Mouse (Mus musculus): ENCODE results near the gene Trim38. TPM values are rescaled to one million over a fixed set of nuclear protein-coding genes. Genes with fewer than 3 reads are reported as not detected.

The Trim38 gene
- total and polyA plus RNA-seq, 3 experiments, result 0.11 TPM; not detected in 2

DNA sequence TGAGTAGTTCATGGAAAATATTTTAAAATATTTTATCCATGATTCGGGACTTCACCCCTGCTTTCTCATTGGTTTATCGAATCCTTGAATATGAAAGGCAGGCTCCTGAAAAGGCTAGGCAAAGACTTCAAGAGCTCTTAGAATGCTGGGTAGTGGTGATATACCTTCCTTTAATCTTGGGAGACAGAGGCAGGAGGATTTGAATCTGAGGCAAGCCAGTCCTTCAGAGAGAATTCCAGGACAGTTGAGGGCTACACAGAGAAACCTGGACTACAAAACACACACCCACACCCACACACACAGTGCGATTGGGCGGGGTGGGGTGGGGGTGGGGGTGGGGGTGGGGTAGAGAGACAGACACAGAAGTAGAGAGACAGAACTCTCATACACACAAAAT, 21.8 kb upstream of the Trim38 start:
- H3K4me1 ChIP-seq (ENCODE audit: control insufficient read depth in 1 of 2, insufficient read depth in 2 of 2), result peaks cover 3 to 31% of the 10 kb centered on the region in 2 experiments; a peak in 3 of 4 replicates
- dilution Hi-C loops (cut with MboI; ENCODE audit: extremely low pct_ligation_motif_present, extremely low pct_unique_long_range_greater_than_20kb, low sequenced_read_pairs), result loop anchor here (10.0 kb wide), 1 partner anchor 53 kb away; the partner anchor contains the start of genes Hist1h1t and Hist1h4c

DNA sequence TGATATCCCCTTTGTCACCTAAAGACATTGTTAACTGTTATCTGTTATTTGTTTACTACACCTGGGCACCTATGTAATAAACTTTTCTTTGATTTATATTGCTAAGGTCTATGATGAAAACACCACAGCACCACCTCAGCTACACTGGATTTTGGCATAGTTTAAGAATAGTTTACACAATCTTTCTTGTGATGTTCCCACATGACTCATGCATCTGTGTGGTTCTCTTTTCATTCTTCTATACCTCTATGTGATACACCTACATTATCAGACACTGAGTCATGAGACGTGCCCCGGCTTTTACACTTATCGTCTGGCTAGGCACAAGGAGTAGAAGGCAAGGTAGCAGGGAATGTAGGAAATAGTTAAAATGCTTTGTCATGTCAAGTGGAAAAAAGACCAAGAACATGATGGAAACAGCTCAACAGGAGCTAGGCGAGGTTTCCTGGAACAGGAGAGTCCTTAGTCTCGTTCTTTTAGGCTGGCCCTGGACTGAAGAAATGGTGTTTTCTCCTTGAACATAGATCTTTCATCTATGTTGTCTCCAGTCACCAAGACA, 20.1 kb upstream of the Trim38 start:
- no peaks in the 10 kb centered on the region for H3K79me2 ChIP-seq (replicated peaks; ENCODE audit: control insufficient read depth, extremely low read depth, insufficient read depth, poor library complexity, severe bottlenecking)
- peak overlapping the region; percentile 65 for H3K27ac ChIP-seq (ENCODE audit: insufficient read depth, low read depth)
- H3K4me3 ChIP-seq (replicated peaks in 1 of 3; ENCODE audit: low read depth in 2 of 3, low read length in 2 of 3, poor library complexity in 1 of 3), result no peak overlapping the region
- TF ChIP-seq EP300 (IDR thresholded peaks at IDR 0.05; ENCODE audit: low read length) (no peak), ZKSCAN1 (IDR thresholded peaks at IDR 0.05; ENCODE audit: borderline replicate concordance, low read depth, low read length) (no peak), MYC (IDR thresholded peaks at IDR 0.05; ENCODE audit: low read depth, low read length) (no peak), KAT2A (IDR thresholded peaks at IDR 0.05; ENCODE audit: insufficient replicate concordance, low read length) (no peak), CHD1 (IDR thresholded peaks at IDR 0.05; ENCODE audit: low read depth, low read length) (no peak), POLR2AphosphoS2 (IDR thresholded peaks at IDR 0.05; ENCODE audit: low read depth, low read length) (no peak), POLR2A (IDR thresholded peaks at IDR 0.05; ENCODE audit: low read depth, low read length) (no peak), CHD2 (IDR thresholded peaks at IDR 0.05; ENCODE audit: low read length) (no peak), RAD21 (IDR thresholded peaks at IDR 0.05; ENCODE audit: low read depth, low read length) (no peak), TCF12 (IDR thresholded peaks at IDR 0.05; ENCODE audit: low read depth, low read length) (no peak), ZC3H11A (IDR thresholded peaks at IDR 0.05; ENCODE audit: low read depth, low read length) (no peak), ZNF384 (IDR thresholded peaks at IDR 0.05; ENCODE audit: low read depth, low read length) (no peak), USF1 (IDR thresholded peaks at IDR 0.05; ENCODE audit: low read depth, low read length) (no peak), MAX (IDR thresholded peaks at IDR 0.05; ENCODE audit: low read length) (no peak), JUND (conservative IDR thresholded peaks at IDR 0.05; ENCODE audit: low read depth, low read length) (no peak)
- no peaks in the 10 kb centered on the region for H3K9me3 ChIP-seq (replicated peaks; ENCODE audit: low read length)
- DNase-seq (ENCODE audit: extremely low read depth), result no peak
- no peak overlapping the region for H3K9ac ChIP-seq (ENCODE audit: insufficient read depth, low read depth)
- no peaks in the 10 kb centered on the region for H3K27me3 ChIP-seq (replicated peaks)
- H3K4me2 ChIP-seq (ENCODE audit: insufficient read depth, low read depth, poor library complexity, severe bottlenecking), result no peak overlapping the region
- H3K4me1 ChIP-seq (ENCODE audit: control insufficient read depth in 1 of 2, insufficient read depth in 2 of 2), result peaks cover 0 to 22% of the 10 kb centered on the region in 2 experiments; a peak in 2 of 4 replicates
- in situ Hi-C loops (cut with MboI; ENCODE audit: low pct_ligation_motif_present, low pct_unique_long_range_greater_than_20kb, low sequenced_read_pairs) (loop anchor here (25.0 kb wide), 1 partner anchor 1712 kb away; the partner anchor contains the start of genes Hist1h2ag, Hist1h2ah, Hist1h2bj and Hist1h2bk), dilution Hi-C loops (cut with MboI; ENCODE audit: extremely low pct_ligation_motif_present, extremely low pct_unique_long_range_greater_than_20kb, low sequenced_read_pairs) (loop anchor here (10.0 kb wide), 1 partner anchor 55 kb away; the partner anchor contains the start of genes Hist1h1t and Hist1h4c)
- no peaks in the 10 kb centered on the region for H3K36me3 ChIP-seq (replicated peaks in 1 of 2; ENCODE audit: control insufficient read depth in 1 of 2, insufficient read depth in 1 of 2, low read length in 1 of 2)

More for the DNA sequence above, 21.8 kb upstream of the Trim38 start:
- in situ Hi-C loops (cut with MboI; ENCODE audit: low pct_ligation_motif_present, low pct_unique_long_range_greater_than_20kb, low sequenced_read_pairs), result no loop called here
- Histone ChIP-seq H3K9ac (ENCODE audit: insufficient read depth, low read depth) (peak overlapping the region; percentile 90), H3K4me2 (ENCODE audit: insufficient read depth, low read depth, poor library complexity, severe bottlenecking) (peak overlapping the region; percentile 93), H3K9me3 (replicated peaks; ENCODE audit: low read length) (no peaks in the 10 kb centered on the region), H3K4me3 (replicated peaks in 1 of 3; ENCODE audit: low read depth in 2 of 3, low read length in 2 of 3, poor library complexity in 1 of 3) (no peak overlapping the region), H3K27ac (ENCODE audit: insufficient read depth, low read depth) (peak overlapping the region; percentile 80), H3K79me2 (replicated peaks; ENCODE audit: control insufficient read depth, extremely low read depth, insufficient read depth, poor library complexity, severe bottlenecking) (no peaks in the 10 kb centered on the region), H3K27me3 (replicated peaks) (no peaks in the 10 kb centered on the region), H3K36me3 (replicated peaks in 1 of 2; ENCODE audit: control insufficient read depth in 1 of 2, insufficient read depth in 1 of 2, low read length in 1 of 2) (no peaks in the 10 kb centered on the region)
- no peak for TF ChIP-seq MAFK (IDR thresholded peaks at IDR 0.05; ENCODE audit: insufficient replicate concordance, low read length)
- peak; percentile 23; the same call in 1 of the 2 replicates for TF ChIP-seq TBP (conservative IDR thresholded peaks at IDR 0.05; ENCODE audit: low read depth, low read length)
- no peak for DNase-seq (ENCODE audit: extremely low read depth)
